Mouse (Mus musculus): ENCODE results near the gene Crygs.
"Not testable (repeated sequence)": the region's sequence is repeated elsewhere in the genome, so short reads cannot be mapped to it uniquely, and the experiment has no call there.

The Crygs gene

GRCm38 (mm10) chr16:22789908-22790367 is 21.4 kb downstream of the Crygs start:
- DNase-seq (ENCODE audit: low spot score in 2 of 2), result peak in 1 of 2 experiments; percentile 56

DNA sequence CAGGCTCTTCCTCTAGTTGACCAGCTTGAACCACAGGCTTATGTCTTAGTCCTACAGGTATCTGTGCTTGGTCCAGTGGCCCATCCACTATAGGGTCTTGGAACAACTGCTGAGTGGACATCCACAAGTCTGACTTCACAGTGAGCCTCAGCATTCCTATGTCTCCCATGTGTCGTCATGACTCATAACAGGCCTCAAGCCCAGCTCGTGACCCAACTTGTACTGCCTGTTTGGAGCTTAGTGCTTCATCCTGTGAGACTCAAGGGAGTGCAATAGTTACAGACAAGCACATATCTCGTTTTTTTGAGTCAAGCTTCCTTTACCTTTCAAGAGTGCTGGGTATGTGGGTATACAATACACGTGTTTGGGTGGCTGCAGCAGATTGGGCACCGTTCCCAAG is 28.7 kb downstream of the Crygs start:
- DNase-seq (ENCODE audit: low spot score in 2 of 2), result no peak

DNA sequence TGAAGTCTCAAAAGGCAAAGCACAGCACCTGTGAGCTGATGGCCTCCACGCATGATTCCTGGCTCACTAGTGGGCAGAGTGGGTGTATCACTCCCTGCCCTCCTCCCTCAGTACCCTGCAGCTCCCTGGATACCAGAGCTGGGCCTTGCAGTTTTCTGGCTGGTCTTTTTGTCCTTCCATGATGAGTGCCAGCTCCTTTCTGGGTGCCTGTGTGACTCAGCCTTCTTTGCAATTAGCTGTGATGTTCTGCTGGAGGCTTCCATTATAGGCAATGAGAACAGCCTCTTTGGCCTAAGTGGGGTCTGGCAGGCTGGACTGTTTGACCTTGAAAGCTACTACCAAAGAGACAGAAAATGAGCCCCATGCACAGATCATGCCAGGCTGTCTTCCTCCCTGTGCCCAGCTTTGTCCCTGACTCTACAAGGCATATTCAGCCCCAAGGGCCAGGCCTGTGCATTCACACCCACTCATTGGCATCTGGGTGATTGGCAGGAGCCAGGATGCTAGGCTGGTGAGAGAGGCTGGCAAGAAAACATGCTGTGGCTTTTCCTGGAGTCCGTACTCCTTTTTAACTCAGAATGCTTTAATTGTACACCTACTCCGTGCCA is 32.0 kb downstream of the Crygs start:
- DNase-seq (ENCODE audit: low spot score in 2 of 2), result no peak

GRCm38 (mm10) chr16:22778296-22778695 is 33.1 kb downstream of the Crygs start:
- DNase-seq (ENCODE audit: low spot score in 2 of 2), result not testable (repeated sequence)

DNA sequence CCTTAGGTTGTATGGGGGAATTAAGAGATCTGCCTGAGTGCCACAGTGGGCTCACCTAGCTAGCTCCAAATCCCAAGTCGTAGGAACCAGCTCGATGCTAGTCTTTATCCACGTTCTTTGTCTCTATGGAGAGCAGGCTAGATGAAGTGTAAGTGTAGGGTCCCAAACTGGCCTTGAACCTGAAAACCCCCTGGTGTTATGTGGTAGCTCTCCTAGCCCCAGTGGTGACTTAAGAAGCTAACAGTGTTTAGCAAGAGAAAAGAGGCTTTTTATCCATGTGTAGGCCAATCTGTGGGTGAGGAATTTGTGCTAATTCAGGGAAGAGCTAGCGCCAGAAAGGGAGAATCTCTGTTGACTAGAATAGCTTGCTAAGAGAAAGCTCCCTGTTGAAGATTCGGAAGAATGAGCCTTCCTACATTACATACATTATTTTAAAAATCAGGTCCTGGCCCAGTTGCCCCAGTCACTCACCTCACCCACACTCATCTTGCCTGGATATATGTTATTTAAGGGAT is 35.8 kb downstream of the Crygs start:
- DNase-seq (ENCODE audit: low spot score in 2 of 2), result no peak

GRCm38 (mm10) chr16:22768661-22769060 is 42.7 kb downstream of the Crygs start:
- DNase-seq (ENCODE audit: low spot score in 2 of 2), result no peak

- DNase-seq (ENCODE audit: low spot score in 2 of 2), result no peak
These were observed 44.0 kb downstream of the Crygs start for GRCm38 (mm10) chr16:22767405-22767804.

- DNase-seq (ENCODE audit: low spot score in 2 of 2), result no peak
These were observed 44.6 kb downstream of the Crygs start for GRCm38 (mm10) chr16:22766738-22767211.

DNA sequence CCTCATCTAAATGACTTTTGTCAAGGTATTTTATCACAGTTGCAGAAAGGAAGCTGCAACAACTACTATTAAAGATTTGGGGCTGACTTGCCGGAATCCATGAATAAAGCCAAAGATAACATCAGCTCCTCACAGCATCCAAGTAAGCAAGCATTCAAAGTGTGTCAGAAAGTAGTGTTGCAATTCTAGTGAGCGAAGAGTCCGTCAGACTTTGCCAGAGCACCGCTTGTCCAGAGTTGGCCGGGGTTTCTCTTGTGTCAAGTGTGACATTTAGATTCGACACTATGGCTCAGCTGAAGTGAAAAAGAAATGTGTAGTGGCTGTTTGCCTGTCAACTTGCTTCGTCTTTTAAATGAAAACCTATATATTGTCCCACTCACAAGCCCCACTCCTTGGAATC is 45.8 kb downstream of the Crygs start:
- DNase-seq (ENCODE audit: low spot score in 2 of 2), result no peak
